Mouse (Mus musculus) hindbrain, postnatal 0 days (tissue): ENCODE measurements at regions not wholly inside any gene's neighbourhood (a gene's known extent, or its start where the extent isn't known, plus 50 kb on each side); places are given as distances from the start of the nearest gene placed in this dataset.

Experiments
- ATAC-seq: fragments of 200-750 bp; cut with Nextera tagmentation; 2 replicates; pipeline ENCODE4 v1.8.0; 2017; ENCODE audit warnings: mild to moderate bottlenecking, moderate TSS enrichment, moderate library complexity
- DNase-seq: peaks from one replicate; pipeline ENCODE4 v3.0.0-alpha.2; 2015; ENCODE audit warnings: low spot score
- H3K27ac ChIP-seq: fragments of 300-500 bp; sonication (generic); 2 replicates; pipeline ENCODE4 v1.5.1; 2014; ENCODE audit warnings: mild to moderate bottlenecking
- H3K27me3 ChIP-seq: fragments of 300-500 bp; sonication (generic); 2 replicates; pipeline ENCODE4 v1.6.1; 2014; ENCODE audit warnings: low read length, mixed read lengths; ENCODE audit not compliant: insufficient read depth
- H3K36me3 ChIP-seq: fragments of 300-500 bp; sonication (generic); 2 replicates; pipeline ENCODE4 v1.6.1; 2014; ENCODE audit warnings: low read length, mixed read lengths; ENCODE audit not compliant: insufficient read depth
- H3K4me1 ChIP-seq: fragments of 300-500 bp; sonication (generic); 2 replicates; pipeline ENCODE4 v1.6.1; 2014; ENCODE audit warnings: antibody characterized with exemption, low read length, mixed read lengths; ENCODE audit not compliant: insufficient read depth
- H3K4me2 ChIP-seq: fragments of 300-500 bp; sonication (generic); 2 replicates; pipeline ENCODE4 v1.6.1; 2014; ENCODE audit warnings: low read depth, mild to moderate bottlenecking, low read length, moderate library complexity, mixed read lengths
- H3K4me3 ChIP-seq: fragments of 300-500 bp; sonication (generic); 2 replicates; pipeline ENCODE4 v1.5.1; 2014; ENCODE audit warnings: low read length
- H3K9ac ChIP-seq: fragments of 300-500 bp; sonication (generic); replicated peaks from 2 replicates; pipeline ENCODE4 v1.6.1; 2014; ENCODE audit warnings: mild to moderate bottlenecking, low read length, moderate library complexity, mixed read lengths
- H3K9me3 ChIP-seq: fragments of 300-500 bp; sonication (generic); 2 replicates; pipeline ENCODE4 v1.6.1; 2016; ENCODE audit warnings: low read length, mixed read lengths
- CTCF ChIP-seq: IDR thresholded peaks from 2 replicates; pipeline ENCODE4 v1.5.1; 2016; ENCODE audit warnings: antibody characterized with exemption, control low read depth, low read depth
- WGBS: fragments of 180-500 bp; shearing (Covaris S2); extraction: QIAGEN DNeasy Blood & Tissue Kit; methylation state at CpG from one replicate; pipeline ENCODE4 v1.1.7; 2014; 5-methylcytosine and 5-hydroxymethylcytosine counted together

GRCm38 (mm10) chr7:128860141-128860540 lies 115.4 kb downstream of the Sec23ip start:
- Histone ChIP-seq H3K27me3 (no peaks in the 10 kb centered on the region), H3K27ac (no peak overlapping the region), H3K4me2 (no peak overlapping the region), H3K36me3 (no peaks in the 10 kb centered on the region), H3K9me3 (no peaks in the 10 kb centered on the region), H3K4me3 (no peak overlapping the region), H3K4me1 (no peaks in the 10 kb centered on the region), H3K9ac (no peak overlapping the region)
- DNase-seq (peak; percentile 91), ATAC-seq (0 out of 2 replicates have a peak, but pooled peaks have one; percentile 32)
- WGBS: 3% methylated on average over 3 of the region's 3 CpGs
- peak; percentile 96 for TF ChIP-seq CTCF

- Histone ChIP-seq H3K27me3 (no peaks in the 10 kb centered on the region), H3K9me3 (no peaks in the 10 kb centered on the region), H3K4me2 (no peak overlapping the region), H3K9ac (no peak overlapping the region), H3K36me3 (no peaks in the 10 kb centered on the region), H3K4me3 (no peak overlapping the region), H3K4me1 (no peaks in the 10 kb centered on the region), H3K27ac (no peak overlapping the region)
- TF ChIP-seq CTCF: no peak
- ATAC-seq (no peak), DNase-seq (peak; percentile 53)
- 35% methylated on average over 4 of the region's 4 CpGs for WGBS
Measured at GRCm38 (mm10) chr7:128860709-128861108, 116.0 kb downstream of the Sec23ip start.

GRCm38 (mm10) chr7:128861376-128861775 lies 116.6 kb downstream of the Sec23ip start:
- no peak for TF ChIP-seq CTCF
- WGBS: 90% methylated on average over 8 of the region's 8 CpGs
- Histone ChIP-seq H3K9ac (no peak overlapping the region), H3K27ac (no peak overlapping the region), H3K36me3 (no peaks in the 10 kb centered on the region), H3K4me3 (no peak overlapping the region), H3K4me1 (no peaks in the 10 kb centered on the region), H3K27me3 (no peaks in the 10 kb centered on the region), H3K9me3 (no peaks in the 10 kb centered on the region), H3K4me2 (no peak overlapping the region)
- ATAC-seq: no peak
- DNase-seq: no peak

- no peak for ATAC-seq
- H3K4me3 ChIP-seq: no peak overlapping the region
- no peaks in the 10 kb centered on the region for H3K4me1 ChIP-seq
- no peaks in the 10 kb centered on the region for H3K36me3 ChIP-seq
- H3K9me3 ChIP-seq: no peaks in the 10 kb centered on the region
- no peaks in the 10 kb centered on the region for H3K27me3 ChIP-seq
- no peak for DNase-seq
- no peak overlapping the region for H3K9ac ChIP-seq
- TF ChIP-seq CTCF: no peak
- no peak overlapping the region for H3K27ac ChIP-seq
- 95% methylated on average over 2 of the region's 2 CpGs for WGBS
- H3K4me2 ChIP-seq: no peak overlapping the region
Measured at GRCm38 (mm10) chr7:128868799-128869198, 124.1 kb downstream of the Sec23ip start.

GRCm38 (mm10) chr7:128884015-128884414 lies 139.3 kb downstream of the Sec23ip start:
- Histone ChIP-seq H3K36me3 (no peaks in the 10 kb centered on the region), H3K4me3 (no peak overlapping the region), H3K27me3 (no peaks in the 10 kb centered on the region), H3K4me2 (no peak overlapping the region), H3K9me3 (no peaks in the 10 kb centered on the region), H3K4me1 (no peaks in the 10 kb centered on the region), H3K9ac (no peak overlapping the region), H3K27ac (no peak overlapping the region)
- ATAC-seq (no peak), DNase-seq (peak; percentile 14)
- 69% methylated on average over 3 of the region's 3 CpGs for WGBS
- peak; percentile 15; the same call in 1 of the 2 replicates for TF ChIP-seq CTCF

- H3K4me1 ChIP-seq: no peaks in the 10 kb centered on the region
- WGBS: 46% methylated on average over 4 of the region's 4 CpGs
- no peaks in the 10 kb centered on the region for H3K9me3 ChIP-seq
- H3K9ac ChIP-seq: no peak overlapping the region
- no peak overlapping the region for H3K4me3 ChIP-seq
- no peaks in the 10 kb centered on the region for H3K36me3 ChIP-seq
- no peak overlapping the region for H3K27ac ChIP-seq
- TF ChIP-seq CTCF: no peak
- no peak overlapping the region for H3K4me2 ChIP-seq
- no peak for DNase-seq
- ATAC-seq: no peak
- H3K27me3 ChIP-seq: no peaks in the 10 kb centered on the region
Measured at GRCm38 (mm10) chr7:128885551-128885950, 140.8 kb downstream of the Sec23ip start.

GRCm38 (mm10) chr7:128910134-128910533 lies 165.4 kb downstream of the Sec23ip start:
- no peak overlapping the region for H3K4me2 ChIP-seq
- no peak overlapping the region for H3K27ac ChIP-seq
- ATAC-seq (no peak), DNase-seq (no peak)
- no peaks in the 10 kb centered on the region for H3K36me3 ChIP-seq
- H3K27me3 ChIP-seq: no peaks in the 10 kb centered on the region
- 72% methylated on average over 4 of the region's 4 CpGs for WGBS
- no peaks in the 10 kb centered on the region; the same call in 1 of the 2 replicates for H3K9me3 ChIP-seq
- H3K4me1 ChIP-seq: no peaks in the 10 kb centered on the region
- H3K4me3 ChIP-seq: no peak overlapping the region
- H3K9ac ChIP-seq: no peak overlapping the region
- TF ChIP-seq CTCF: no peak
